Mouse (Mus musculus): ENCODE data around the gene Sowahd. TPM values are rescaled to one million over a fixed set of nuclear protein-coding genes. Genes with fewer than 3 reads are reported as not detected.
A peak's percentile ranks its signal among the peaks of the same experiment; 100 is the strongest.

Sowahd gene
- polyA plus RNA-seq (2016; fragmentation: Nextera tagmentation; extraction: Ambion mirVana): not detected in 2 replicates

DNA sequence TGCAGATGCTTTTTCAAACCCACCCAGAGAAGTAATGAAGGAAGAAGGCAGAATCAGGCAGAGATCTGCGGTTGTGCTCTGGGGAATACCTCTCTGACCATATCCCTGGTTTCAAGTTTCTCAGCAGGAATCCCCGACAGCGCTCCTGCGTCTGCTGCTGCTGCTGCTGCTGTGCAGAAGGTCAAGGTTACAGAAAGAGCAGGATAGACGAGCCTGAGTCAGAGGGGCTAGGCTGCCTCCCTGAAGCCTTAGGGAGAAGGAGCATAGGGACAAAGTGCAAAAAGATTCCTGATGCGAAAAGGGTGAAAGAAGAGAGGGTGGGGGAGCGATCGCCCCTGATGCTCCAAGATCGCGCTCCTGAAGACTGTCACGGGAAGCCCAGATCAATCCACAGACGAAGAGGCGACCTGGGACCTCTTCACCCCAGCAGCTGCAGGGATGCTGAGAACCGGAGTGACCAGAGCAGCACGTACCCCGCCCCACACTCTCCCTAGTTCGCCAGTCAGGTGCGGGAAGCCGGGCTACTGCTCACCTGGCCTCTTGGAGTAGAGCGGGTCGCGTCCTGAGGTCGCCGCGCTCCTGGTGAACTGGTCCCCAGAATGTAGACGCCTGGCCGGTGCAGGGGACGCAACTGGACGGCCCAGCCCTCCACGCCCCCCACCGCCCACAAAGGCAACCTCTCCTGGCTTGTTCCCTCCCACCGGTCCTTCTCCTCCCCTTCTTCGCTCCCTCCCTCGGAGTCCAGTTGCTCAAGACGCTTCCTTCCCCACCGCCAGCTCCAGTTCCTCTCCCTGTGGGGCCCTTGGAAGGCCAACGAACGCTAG, at the start of gene Sowahd:
Gene Sowahd (plus strand): TSS at position 780 of the 824 bp plus-strand sequence.
- H3K4me2 ChIP-seq: peak within 1 kb of the TSS; percentile 61
- H3K9me3 ChIP-seq: no peaks in the 10 kb centered on the region
- H3K9ac ChIP-seq (replicated peaks): no peak within 1 kb of the TSS
- peaks cover 74% of the 10 kb centered on the region for H3K27me3 ChIP-seq
- no peak for ATAC-seq (ENCODE audit: insufficient number of reproducible peaks, insufficient read depth, low FRiP score, low TSS enrichment, low read depth)
- H3K27ac ChIP-seq: no peak within 1 kb of the TSS
- H3K4me1 ChIP-seq (replicated peaks): peaks cover 7% of the 10 kb centered on the region; the same call in 1 of the 2 replicates
- WGBS: 11% methylated on average over 34 of the region's 38 CpGs
- no peaks in the 10 kb centered on the region for H3K36me3 ChIP-seq
- H3K4me3 ChIP-seq (replicated peaks): peak within 1 kb of the TSS; percentile 35

DNA sequence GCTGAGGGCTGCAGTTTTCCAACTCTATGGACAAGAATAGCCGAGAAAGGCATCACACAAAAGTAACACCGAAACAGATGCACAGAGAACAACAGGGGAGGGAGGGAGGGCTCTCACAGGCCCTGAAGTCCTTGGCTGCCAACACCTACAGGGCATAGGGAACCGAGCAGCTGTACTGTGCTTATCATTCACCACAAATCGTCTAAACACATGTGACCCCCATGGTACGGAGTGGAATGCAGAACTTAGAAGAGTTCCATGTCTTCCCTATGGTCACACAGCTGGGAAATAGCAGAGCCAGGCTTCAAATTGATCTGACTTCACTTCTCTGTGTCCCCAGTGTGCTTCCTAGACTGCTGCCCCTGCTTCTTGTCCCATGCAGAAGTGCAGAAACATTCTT, 34.8 kb upstream of the Sowahd start:
- ATAC-seq (ENCODE audit: insufficient number of reproducible peaks, insufficient read depth, low FRiP score, low TSS enrichment, low read depth): no peak
- Histone ChIP-seq H3K4me2 (no peak overlapping the region), H3K27ac (no peak overlapping the region), H3K27me3 (no peaks in the 10 kb centered on the region), H3K9me3 (no peaks in the 10 kb centered on the region), H3K4me3 (replicated peaks) (no peak overlapping the region), H3K9ac (replicated peaks) (no peak overlapping the region), H3K36me3 (no peaks in the 10 kb centered on the region), H3K4me1 (replicated peaks) (no peaks in the 10 kb centered on the region)
- WGBS: 64% methylated on average over 5 of the region's 5 CpGs

DNA sequence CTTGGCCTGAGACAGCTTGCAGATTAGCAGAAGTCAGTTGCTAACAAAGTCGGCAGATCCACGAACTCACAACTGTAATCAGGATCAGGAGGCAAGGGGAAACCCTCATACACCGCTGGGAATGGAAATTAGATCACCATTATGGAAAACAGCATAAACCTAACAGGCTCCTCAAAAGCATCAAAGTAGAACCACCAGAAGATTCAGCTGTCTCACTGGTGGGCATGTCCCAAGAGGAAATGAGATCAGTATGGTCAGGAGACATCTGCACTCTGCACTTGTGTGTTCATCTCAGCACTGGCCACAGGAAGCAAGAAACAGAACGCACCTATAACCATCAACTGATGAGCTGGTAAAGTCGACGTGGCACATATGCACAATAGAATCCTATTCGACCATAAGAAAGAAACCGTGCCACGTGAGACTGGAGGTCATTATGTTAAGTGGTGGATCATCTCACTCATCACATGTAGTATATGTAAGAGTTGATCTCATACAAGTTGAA, 30.4 kb upstream of the Sowahd start:
- ATAC-seq (ENCODE audit: insufficient number of reproducible peaks, insufficient read depth, low FRiP score, low TSS enrichment, low read depth): no peak
- H3K27ac ChIP-seq: no peak overlapping the region
- WGBS: 89% methylated on average over 9 of the region's 9 CpGs
- no peak overlapping the region for H3K9ac ChIP-seq (replicated peaks)
- H3K36me3 ChIP-seq: no peaks in the 10 kb centered on the region
- H3K4me1 ChIP-seq (replicated peaks): no peaks in the 10 kb centered on the region
- H3K4me3 ChIP-seq (replicated peaks): no peak overlapping the region
- H3K4me2 ChIP-seq: no peak overlapping the region
- no peaks in the 10 kb centered on the region for H3K9me3 ChIP-seq
- no peaks in the 10 kb centered on the region for H3K27me3 ChIP-seq

DNA sequence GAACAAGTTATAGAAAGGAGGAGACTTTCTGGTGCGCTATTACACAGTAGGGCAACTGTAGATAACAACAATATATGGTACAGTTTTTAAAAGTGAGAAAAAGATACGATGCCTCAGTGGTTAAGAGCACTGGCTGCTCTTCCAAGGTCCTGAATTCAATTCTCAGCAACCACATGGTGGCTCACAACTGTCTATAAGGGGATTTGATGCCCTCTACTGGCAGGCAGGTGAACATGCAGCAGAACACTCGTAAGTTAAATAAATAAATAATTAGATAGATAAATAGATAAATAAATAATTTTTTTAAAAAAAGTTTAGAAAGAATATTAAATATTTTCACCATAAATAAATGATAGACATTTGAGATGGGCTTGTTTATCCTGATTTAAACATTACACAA, 29.6 kb upstream of the Sowahd start:
- Histone ChIP-seq H3K9ac (replicated peaks) (no peak overlapping the region), H3K9me3 (no peaks in the 10 kb centered on the region), H3K27ac (no peak overlapping the region), H3K4me2 (no peak overlapping the region), H3K36me3 (no peaks in the 10 kb centered on the region), H3K4me1 (replicated peaks) (no peaks in the 10 kb centered on the region), H3K27me3 (no peaks in the 10 kb centered on the region), H3K4me3 (replicated peaks) (no peak overlapping the region)
- ATAC-seq (ENCODE audit: insufficient number of reproducible peaks, insufficient read depth, low FRiP score, low TSS enrichment, low read depth): no peak
- 66% methylated on average over 3 of the region's 3 CpGs for WGBS

DNA sequence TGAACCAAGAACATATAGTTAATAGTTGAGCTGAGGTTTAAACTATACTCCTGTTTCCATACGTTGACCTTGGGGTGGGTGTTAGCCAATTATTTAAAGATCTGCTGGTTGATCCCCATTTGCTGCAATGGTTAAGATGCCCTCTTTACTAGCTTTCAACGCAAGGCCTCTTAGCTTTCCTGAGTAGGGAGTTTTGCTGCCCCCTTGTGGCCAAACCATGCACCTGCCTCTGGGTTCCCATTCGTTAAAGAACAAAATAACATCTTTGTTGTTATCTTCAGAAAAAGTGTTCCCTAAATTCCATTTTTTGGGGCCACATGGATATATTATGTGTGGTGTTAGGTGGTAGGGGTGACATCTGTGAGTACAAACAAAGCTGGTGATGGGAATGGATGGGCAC, 26.0 kb upstream of the Sowahd start:
- Histone ChIP-seq H3K9ac (replicated peaks) (no peak overlapping the region), H3K27ac (no peak overlapping the region), H3K27me3 (no peaks in the 10 kb centered on the region), H3K9me3 (no peaks in the 10 kb centered on the region), H3K4me1 (replicated peaks) (no peaks in the 10 kb centered on the region), H3K4me2 (no peak overlapping the region), H3K36me3 (no peaks in the 10 kb centered on the region), H3K4me3 (replicated peaks) (no peak overlapping the region)
- WGBS: 12% methylated on average over 3 of the region's 3 CpGs
- no peak for ATAC-seq (ENCODE audit: insufficient number of reproducible peaks, insufficient read depth, low FRiP score, low TSS enrichment, low read depth)

DNA sequence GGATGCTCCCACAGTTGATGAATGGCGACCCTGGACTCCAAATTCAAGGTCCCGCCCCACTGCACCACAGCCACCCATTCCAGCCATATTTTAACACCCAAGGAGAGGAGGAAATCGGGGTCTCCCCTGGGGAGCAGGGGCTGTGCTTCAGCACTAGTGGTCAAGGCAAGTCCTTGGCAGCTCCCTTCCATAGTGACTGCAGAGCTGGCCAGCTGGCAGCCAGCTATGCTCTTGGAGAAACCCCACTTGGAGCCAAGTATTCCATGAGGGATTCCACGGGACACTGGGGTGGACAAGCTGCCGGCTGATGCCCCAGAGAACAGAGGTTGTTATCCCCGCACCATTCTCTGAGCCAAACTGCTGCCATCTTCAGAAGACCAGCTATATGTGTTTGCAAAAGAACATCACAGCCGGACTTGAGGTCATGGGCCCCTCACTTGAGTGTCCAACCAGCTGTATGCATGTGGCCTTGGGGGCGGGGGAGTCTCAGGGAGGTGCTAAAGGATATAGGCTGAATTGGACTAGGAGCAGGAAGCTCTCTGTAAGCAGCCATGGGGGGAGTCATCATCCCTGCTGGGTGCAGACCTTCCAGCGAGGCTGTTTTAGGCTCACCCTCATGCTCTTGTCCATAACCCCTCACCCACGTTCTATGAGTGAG, 24.9 kb upstream of the Sowahd start:
- H3K4me1 ChIP-seq (replicated peaks): no peaks in the 10 kb centered on the region
- ATAC-seq (ENCODE audit: insufficient number of reproducible peaks, insufficient read depth, low FRiP score, low TSS enrichment, low read depth): no peak
- no peak overlapping the region for H3K27ac ChIP-seq
- no peaks in the 10 kb centered on the region for H3K9me3 ChIP-seq
- H3K9ac ChIP-seq (replicated peaks): no peak overlapping the region
- H3K4me2 ChIP-seq: no peak overlapping the region
- H3K4me3 ChIP-seq (replicated peaks): no peak overlapping the region
- 77% methylated on average over 10 of the region's 10 CpGs for WGBS
- no peaks in the 10 kb centered on the region for H3K27me3 ChIP-seq
- no peaks in the 10 kb centered on the region for H3K36me3 ChIP-seq

DNA sequence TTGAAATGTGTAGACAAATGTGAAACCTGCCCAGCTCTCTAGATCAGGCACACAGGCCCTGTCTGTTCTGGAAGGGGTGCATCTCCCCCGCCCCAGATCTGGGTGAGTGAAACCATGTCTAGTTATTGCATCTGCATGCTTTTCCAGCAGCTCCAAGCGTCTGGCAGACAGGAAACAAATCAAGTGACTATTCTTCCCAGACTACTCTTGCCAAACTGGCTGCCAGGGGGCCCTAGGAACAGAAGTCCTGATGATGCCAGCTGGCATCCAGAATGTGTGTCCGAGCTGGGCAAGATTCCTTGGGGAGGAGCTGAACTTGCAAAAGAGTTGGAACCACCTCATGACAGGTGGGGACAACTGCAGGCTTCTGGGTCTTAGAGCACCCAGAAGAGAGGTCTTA, 20.3 kb upstream of the Sowahd start:
- Histone ChIP-seq H3K4me2 (no peak overlapping the region), H3K27ac (no peak overlapping the region), H3K36me3 (no peaks in the 10 kb centered on the region), H3K9ac (replicated peaks) (no peak overlapping the region), H3K9me3 (no peaks in the 10 kb centered on the region), H3K27me3 (no peaks in the 10 kb centered on the region), H3K4me3 (replicated peaks) (no peak overlapping the region), H3K4me1 (replicated peaks) (no peaks in the 10 kb centered on the region)
- ATAC-seq (ENCODE audit: insufficient number of reproducible peaks, insufficient read depth, low FRiP score, low TSS enrichment, low read depth): no peak
- 52% methylated on average over 3 of the region's 3 CpGs for WGBS

DNA sequence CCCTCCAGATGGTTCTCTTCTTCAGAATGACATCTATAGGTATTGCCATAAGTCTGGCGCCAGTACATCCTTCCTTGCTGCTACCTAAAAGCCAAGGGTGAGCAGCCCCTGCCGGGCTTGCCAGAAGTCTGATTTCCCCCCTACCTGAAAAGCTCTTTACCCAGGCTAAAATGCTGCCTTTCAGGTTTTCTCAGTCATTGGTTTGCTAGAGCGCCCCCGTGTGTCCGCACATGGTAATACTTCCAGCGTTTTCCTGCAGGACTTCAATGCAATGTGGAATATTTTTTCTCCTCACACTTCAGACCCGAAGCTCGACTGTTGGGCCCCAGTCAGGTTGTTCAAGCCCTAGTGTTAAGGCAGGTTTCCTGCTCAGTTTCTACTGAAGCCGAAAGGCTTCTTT, 5.9 kb upstream of the Sowahd start:
- no peak overlapping the region for H3K9ac ChIP-seq (replicated peaks)
- ATAC-seq (ENCODE audit: insufficient number of reproducible peaks, insufficient read depth, low FRiP score, low TSS enrichment, low read depth): no peak
- WGBS: 26% methylated on average over 9 of the region's 9 CpGs
- no peak overlapping the region for H3K4me3 ChIP-seq (replicated peaks)
- no peak overlapping the region for H3K4me2 ChIP-seq
- no peaks in the 10 kb centered on the region for H3K36me3 ChIP-seq
- no peak overlapping the region for H3K27ac ChIP-seq
- no peaks in the 10 kb centered on the region for H3K9me3 ChIP-seq
- peaks cover 19% of the 10 kb centered on the region for H3K27me3 ChIP-seq
- H3K4me1 ChIP-seq (replicated peaks): no peaks in the 10 kb centered on the region

DNA sequence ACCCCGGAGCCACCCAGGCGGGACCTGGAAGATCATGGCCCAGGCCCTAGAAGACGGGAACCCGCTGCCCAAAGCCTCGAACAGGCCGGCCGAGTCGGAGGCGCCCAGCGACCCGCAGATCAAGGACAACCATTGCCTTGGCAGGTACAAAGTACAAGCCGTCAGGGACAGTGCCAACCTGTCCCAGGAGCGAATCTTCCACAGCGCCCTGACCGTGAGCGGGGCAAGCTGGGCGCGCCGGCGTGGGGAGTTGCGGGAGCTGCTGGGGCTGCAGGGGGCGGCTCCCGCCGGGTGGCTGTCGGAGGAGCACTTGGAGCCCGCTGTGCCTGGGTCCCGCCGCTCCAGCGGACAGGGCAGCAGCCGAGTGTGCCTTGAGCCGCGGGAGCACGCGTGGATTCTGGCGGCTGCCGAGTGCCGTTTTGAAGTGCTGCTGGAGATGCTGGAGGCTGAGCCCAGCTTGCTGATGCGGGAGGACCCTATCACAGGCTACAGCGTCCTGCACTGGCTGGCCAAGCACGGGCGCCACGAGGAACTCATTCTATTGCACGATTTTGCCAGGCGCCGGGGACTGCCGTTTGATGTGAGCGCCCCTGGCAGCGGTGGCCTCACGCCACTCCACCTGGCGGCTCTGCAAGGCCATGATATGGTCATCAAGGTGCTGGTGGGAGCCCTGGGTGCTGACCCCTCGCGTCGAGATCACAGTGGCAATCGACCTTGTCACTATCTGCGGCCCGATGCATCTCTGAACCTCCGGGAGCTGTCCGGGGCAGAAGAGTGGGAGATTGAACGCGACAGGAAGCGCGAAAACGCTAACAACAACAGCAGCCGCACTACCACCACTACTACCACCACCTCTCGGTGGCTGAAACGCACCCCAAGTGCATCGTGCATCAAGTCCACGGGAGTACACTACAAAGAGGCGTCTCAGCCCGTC, 512 bp downstream of the Sowahd start:
- no peak overlapping the region for H3K9ac ChIP-seq (replicated peaks)
- 16% methylated on average over 70 of the region's 70 CpGs for WGBS
- no peak for ATAC-seq (ENCODE audit: insufficient number of reproducible peaks, insufficient read depth, low FRiP score, low TSS enrichment, low read depth)
- peaks cover 79% of the 10 kb centered on the region for H3K27me3 ChIP-seq
- H3K36me3 ChIP-seq: no peaks in the 10 kb centered on the region
- H3K4me1 ChIP-seq (replicated peaks): peaks cover 7% of the 10 kb centered on the region; the same call in 1 of the 2 replicates
- peak overlapping the region; percentile 61 for H3K4me2 ChIP-seq
- no peaks in the 10 kb centered on the region for H3K9me3 ChIP-seq
- peak overlapping the region; percentile 35 for H3K4me3 ChIP-seq (replicated peaks)
- H3K27ac ChIP-seq: no peak overlapping the region

DNA sequence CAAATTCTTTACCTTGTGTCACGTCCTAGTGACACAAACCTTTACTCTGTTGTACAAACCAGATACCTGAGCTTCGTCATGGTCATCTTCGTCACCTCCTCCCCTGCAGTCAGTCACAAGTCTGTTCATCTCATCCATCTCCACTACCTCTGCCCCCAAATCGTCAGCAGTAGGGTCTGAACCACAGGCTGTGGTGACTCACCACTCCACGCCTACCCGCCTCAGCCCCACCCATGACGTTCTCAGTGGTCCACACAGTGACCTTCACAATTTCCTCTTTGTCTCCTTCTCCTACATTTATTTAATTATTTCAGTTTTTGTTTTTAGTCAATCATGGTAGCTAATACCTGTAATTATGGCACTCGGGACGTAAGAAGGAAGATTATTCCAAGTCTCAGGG, 15.3 kb downstream of the Sowahd start:
- Histone ChIP-seq H3K4me2 (no peak overlapping the region), H3K27me3 (no peaks in the 10 kb centered on the region), H3K36me3 (no peaks in the 10 kb centered on the region), H3K27ac (no peak overlapping the region), H3K9me3 (no peaks in the 10 kb centered on the region), H3K4me3 (replicated peaks) (no peak overlapping the region), H3K9ac (replicated peaks) (no peak overlapping the region), H3K4me1 (replicated peaks) (no peaks in the 10 kb centered on the region)
- WGBS: 84% methylated on average over 9 of the region's 9 CpGs
- ATAC-seq (ENCODE audit: insufficient number of reproducible peaks, insufficient read depth, low FRiP score, low TSS enrichment, low read depth): no peak

DNA sequence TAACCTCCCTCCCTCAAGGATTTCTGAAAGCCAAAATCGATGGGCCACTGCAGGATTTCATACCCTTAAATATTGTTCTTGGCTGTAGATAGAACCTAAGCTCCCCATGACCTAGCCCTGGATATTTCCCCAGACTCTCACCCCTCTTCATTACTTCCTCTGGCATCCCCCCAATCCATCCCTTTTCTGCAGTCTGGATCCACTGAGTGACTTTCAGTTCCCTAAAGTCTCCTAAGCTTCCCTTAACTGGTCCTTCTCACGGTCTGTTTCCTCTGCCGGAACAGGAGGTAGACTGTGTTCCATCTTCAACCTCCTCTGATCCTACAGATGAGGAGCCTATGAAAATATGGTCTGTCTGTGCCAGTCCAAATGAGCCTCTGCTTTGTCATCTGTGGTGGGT, 18.7 kb downstream of the Sowahd start:
- no peak for ATAC-seq (ENCODE audit: insufficient number of reproducible peaks, insufficient read depth, low FRiP score, low TSS enrichment, low read depth)
- no peaks in the 10 kb centered on the region for H3K36me3 ChIP-seq
- no peaks in the 10 kb centered on the region for H3K27me3 ChIP-seq
- no peak overlapping the region for H3K27ac ChIP-seq
- no peaks in the 10 kb centered on the region for H3K4me1 ChIP-seq (replicated peaks)
- no peaks in the 10 kb centered on the region for H3K9me3 ChIP-seq
- H3K4me3 ChIP-seq (replicated peaks): no peak overlapping the region
- no peak overlapping the region for H3K9ac ChIP-seq (replicated peaks)
- WGBS: 82% methylated on average over 3 of the region's 3 CpGs
- no peak overlapping the region for H3K4me2 ChIP-seq

Data from limb, embryonic 12.5 days (tissue).